In the genomic region with DNA sequence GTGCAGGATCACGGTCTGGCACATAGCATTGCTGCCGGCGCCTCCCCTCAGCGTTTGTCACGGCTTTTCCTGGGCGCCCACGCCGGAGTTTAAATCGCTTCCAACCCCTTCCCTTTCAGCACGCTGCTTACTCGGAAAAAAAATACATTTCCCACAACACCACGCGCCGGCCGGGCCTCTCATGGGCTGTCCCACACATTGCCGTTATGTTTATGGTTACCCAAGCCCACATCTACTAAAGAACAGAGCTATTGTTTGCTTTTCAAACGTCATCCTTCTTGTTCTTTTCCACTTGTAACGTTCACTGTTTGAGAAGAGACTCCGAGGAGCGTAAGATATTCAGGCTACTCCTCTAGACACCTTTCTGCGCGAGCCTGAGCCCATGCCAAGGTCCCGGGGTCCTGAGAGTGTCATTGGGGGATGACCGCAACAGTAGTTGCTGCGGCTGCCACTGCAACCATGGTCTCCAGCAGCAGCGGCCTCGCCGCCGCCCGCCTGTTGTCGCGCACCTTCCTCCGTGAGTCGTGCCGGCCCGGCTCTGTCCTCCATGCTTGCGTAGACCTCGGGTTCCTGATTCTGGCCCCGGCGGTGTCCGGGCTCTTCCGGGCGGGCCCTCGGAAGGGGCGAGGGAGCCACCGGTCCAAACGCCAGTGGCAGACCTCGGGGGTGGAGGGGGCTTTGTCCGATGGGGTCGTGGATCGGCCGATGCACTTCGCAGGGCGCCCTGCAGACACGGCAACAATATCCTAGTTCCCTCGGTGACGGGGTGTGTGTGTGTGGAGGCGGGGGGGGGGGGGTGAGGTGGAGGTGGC, we compare ENCODE assay signal across 8 mouse cellular contexts. TPM values are rescaled to one million over a fixed set of nuclear protein-coding genes. Genes with fewer than 3 reads are reported as not detected.
DNase-seq lines count a peak whose midpoint lies in the region; ATAC-seq lines count a peak whose summit lies in the region.

A gene (plus strand): TSS at position 146 of the 812 bp plus-strand sequence.

- peaks cover 12% of the 10 kb centered on the region for H3K4me1 ChIP-seq in hindbrain, embryonic 13.5 days (replicated peaks)

- peak within 1 kb of the TSS; percentile 93 for H3K4me3 ChIP-seq in hindbrain, embryonic 13.5 days

- WGBS in hindbrain, embryonic 13.5 days, result under 1% methylated on average over 58 of the region's 58 CpGs

- H3K36me3 ChIP-seq in hindbrain, embryonic 13.5 days, result no peaks in the 10 kb centered on the region

- H3K27me3 ChIP-seq in hindbrain, embryonic 13.5 days, result no peaks in the 10 kb centered on the region

- peak within 1 kb of the TSS; percentile 97 for H3K9ac ChIP-seq in hindbrain, embryonic 13.5 days

- H3K9me3 ChIP-seq in hindbrain, embryonic 13.5 days, result no peaks in the 10 kb centered on the region

- ATAC-seq in hindbrain, embryonic 13.5 days (ENCODE audit: low FRiP score), result peak; percentile 96

- peak; percentile 92 for DNase-seq in NIH3T3 (ENCODE audit: low read depth)
- peak; percentile 96 for DNase-seq in cerebellum, postnatal 10 days
- peak; percentile 80 to 81 for DNase-seq in frontal cortex, postnatal 14 days (ENCODE audit: low spot score in 2 of 2)
- peak; percentile 75 to 79 for DNase-seq in layer of hippocampus, postnatal 25 days (ENCODE audit: extremely low spot score in 1 of 2, low spot score in 1 of 2)
- peak; percentile 89 for DNase-seq in lung, postnatal 25 days (ENCODE audit: low spot score)
- peak; percentile 95 for DNase-seq in retina, embryonic 14.5 days (ENCODE audit: low spot score)
- peak; percentile 85 for DNase-seq in thymus, postnatal 4 days

- peak within 1 kb of the TSS; percentile 83 for H3K27ac ChIP-seq in hindbrain, embryonic 13.5 days

- H3K4me2 ChIP-seq in hindbrain, embryonic 13.5 days, result peak within 1 kb of the TSS; percentile 82

RNA-seq across cellular contexts. Expression of the gene that starts here (rescaled TPM):
- 135 and 142 TPM in 2 replicates for polyA plus RNA-seq in hindbrain, embryonic 13.5 days (2015; fragmentation: Nextera tagmentation; extraction: Ambion mirVana)
- total RNA-seq in layer of hippocampus, postnatal 25 days (2021), result 100 to 1,000 TPM; 138 to 139 TPM

Comparison
In these comparisons a context has a peak if more than half of its experiments do, and no peak if none do; other contexts are left out.
1. Peak in every context shown above with its lines: DNase-seq, ATAC-seq, H3K4me3 ChIP-seq and H3K27ac ChIP-seq.